Mouse (Mus musculus) layer of hippocampus, adult 8-10 months (tissue): ENCODE results near the gene Zfp518a. TPM values are rescaled to one million over a fixed set of nuclear protein-coding genes. Genes with fewer than 3 reads are reported as not detected.
A peak's percentile ranks its signal among the peaks of the same experiment; 100 is the strongest.

ENCODE experiments used
- DNase-seq, 2 experiments: peaks; one replicate each; pipeline ENCODE4 v3.0.0; 2022; ENCODE audit warnings: low spot score in 2 of 2
- total RNA-seq, 4 experiments: library from RNA; stranded (reverse); gene quantifications; 2 replicates each; pipeline ENCODE4 v1.2.4; 2022

Zfp518a gene
- 1 to 10 TPM; 6.3 to 8.7 (median 7.9) TPM for total RNA-seq

DNA sequence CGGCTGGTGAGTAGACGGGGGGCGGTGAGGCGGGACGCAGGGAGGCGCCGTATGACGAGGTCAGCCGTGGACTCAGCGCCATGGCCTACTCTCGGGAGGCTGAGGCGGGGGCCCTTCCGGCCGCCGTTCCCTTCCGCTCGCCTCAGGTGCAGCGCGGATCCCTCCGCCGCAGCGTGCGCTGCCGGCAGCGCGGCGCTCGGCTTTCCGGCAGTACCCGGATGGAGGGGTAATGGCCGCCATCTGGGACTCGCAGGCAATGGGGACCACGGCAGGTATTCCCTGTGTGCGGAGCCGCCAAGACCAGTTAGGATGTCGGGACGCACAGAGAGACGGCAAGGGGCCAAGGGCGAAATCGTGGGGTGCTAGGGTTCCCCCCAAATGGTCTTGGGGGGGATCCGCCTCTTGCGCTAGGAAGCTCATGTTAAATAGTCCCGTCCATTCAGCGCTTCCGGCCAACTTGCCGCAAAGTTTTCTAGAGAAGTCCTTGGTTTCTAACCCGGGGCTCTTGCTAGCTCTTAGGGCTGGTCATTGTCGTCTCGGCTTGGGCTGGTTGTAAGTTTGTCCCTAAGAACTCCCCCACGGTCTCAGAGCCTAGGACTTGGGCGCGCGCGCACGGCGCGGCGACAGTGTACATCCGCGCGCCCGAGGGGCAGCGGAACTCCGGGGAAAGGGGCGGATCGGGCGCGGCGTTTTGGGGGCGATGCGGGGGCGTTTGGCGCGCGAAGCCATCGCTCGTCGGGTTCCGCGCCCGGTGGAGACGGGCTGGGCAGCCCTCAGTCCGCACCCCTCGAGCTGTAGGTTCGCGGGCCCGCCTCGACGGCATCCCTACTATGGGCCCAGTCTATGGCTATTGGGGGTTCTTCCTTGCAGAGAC, at the start of gene Zfp518a:
Gene Zfp518a, plus strand, starts transcription at position 187 of the 874 bp plus-strand sequence.
- DNase-seq = peak; percentile 69 to 80

DNA sequence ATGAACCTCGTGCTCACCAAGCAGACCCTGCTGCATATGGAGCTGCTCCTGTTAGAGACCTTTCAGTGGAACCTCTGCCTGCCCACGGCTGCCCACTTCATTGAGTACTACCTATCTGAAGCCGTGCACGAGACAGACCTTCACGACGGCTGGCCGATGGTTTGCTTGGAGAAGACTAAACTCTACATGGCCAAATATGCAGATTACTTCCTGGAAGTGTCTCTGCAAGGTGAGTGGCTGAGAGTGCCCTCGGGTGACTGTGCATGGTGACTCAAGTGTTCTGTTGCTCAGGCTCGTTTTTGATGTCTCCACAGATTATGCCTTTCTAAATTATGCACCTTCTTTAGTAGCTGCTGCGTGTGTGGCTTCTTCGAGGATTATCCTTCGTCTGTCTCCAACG, 49.8 kb upstream of the Zfp518a start:
- no peak for DNase-seq

DNA sequence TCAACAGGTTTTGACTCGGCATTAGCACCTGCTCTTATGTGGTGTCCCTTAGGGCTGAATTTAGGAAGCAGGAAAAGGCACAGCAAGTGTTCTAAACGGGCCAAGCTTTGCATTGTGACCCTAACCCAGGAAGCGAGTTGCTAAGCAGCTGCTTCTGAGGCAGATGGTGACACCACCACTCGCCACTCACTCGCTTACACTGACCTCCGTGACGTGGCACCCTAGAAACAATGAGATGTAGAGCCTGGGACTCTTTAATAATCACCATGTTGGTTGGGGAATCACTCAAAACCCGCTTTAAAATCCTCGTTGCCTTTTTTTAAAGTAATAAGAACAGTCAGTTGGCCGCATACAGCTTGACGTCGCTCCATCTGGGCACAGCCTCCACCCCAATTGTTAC, 45.1 kb upstream of the Zfp518a start:
- no peak for DNase-seq

DNA sequence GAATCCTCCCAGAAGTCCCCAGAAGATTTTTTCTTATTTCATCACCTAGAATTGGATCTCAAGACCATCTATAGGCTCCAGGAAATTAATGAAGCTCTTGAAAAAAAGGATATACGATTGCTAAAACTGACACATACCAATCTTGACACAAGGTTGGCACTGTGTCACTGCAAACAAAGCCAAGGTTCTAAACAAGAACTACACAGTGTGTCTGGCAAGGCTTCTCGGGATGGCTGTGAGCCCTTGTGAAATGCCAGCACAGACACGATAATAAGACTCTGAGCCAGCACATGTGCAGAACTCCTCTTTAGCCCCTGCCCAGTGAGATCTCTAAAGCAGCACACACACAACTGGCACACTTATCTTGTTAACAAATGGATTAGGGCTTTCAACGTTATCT, 35.0 kb upstream of the Zfp518a start:
- no peak for DNase-seq

DNA sequence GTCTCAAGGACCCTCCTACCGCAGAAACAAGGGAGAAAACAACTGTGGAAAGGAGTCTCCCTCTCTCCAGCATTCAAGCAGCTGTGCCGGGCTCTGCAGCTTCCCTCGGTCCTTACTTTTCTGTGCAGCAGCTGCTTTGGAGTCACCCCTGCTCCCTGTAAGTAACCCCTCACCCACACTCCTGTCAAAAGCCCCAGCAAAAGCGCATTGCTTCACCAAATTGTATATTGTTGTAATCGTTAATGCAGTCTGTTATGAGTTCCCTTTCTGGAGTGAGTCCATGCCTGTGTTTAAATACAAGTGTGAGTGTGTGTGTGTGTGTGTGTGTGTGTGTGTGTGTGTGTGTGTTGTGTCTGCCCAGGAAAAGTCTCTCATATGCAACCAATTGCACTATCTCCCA, 26.2 kb upstream of the Zfp518a start:
- no peak for DNase-seq

DNA sequence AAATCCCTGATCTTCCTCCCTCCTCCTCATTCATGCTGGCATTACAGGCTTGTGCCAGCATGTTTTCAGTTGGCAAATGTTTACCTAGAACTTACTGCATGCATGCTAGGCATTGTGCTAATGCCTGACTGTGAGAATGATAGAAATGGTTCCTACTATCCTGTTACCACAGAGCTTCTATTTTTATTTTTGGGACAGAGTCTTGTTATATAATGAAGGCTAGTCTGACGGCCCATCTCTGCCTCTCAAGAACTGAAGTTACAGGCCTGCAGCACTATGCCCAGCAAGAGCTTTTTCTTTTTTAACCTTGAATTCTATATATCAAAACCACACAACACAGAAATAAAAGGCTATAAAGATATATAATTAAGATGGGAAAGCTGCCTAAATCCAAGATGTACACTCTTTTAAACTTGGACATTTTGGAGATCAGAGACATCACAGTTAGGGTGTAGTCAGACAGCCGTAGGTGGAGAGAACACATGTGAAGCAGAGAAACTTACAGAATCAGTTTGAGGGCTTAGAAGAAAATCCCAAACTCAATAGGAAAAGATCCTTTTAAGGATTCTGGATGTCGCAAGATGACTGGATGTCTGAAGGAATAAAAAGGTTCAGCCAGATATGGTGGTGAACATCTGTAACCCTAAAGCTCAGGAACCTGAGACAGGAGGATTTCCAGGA, 24.9 kb upstream of the Zfp518a start:
- DNase-seq = no peak

DNA sequence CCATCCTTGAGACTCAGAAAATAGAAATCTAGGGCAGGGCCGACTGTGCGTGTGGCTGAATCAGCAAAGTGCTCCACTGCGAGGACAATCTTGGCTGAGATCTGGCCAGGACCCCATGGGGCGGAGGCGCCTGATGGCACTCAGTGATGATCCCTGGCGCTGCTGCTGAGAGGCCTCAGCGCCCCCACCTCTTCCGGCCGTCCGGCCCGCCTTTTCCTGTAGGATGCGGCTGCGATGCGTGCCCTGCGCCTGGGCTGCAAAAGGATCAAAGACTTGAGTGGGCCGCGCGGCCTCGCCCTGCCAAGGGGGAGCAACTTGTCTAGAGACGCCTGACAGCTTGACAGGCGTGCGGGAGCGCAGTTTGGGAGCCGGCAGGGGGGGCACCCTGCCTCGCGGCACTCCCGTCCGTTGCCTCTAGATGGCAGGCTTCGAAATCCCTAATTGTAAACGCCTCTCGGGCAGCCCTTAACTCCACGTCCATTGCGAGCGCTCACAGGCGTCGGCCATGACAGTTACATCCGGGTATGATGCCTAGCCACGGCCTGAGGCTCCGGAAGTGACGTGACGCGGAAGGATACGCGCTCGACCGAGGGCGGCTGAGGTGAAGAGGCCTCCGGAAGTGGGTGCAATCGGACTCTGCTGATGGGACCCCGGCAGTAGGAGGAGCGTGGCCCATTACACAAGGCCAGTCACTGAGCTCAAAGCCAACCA, 21.4 kb upstream of the Zfp518a start:
- DNase-seq = peak; percentile 87 to 89

DNA sequence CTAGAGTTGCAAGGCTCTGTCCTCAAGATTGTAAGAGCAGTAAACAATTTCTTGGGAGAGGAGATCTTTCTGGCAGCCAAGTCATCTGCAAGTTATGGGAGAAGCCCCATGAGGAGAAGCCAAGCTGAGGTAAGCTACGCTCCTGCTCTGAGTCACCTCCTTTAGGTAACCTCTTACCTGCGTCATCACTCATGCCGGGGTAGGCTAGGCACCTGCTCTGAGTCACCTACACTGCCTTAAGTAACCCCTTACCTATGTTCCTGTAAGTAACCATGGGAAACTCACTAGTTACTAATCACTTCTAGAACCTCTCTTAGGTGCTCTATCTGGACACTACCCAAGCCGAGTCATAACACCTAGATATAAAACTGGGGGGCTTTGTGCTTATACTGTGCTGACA, 12.8 kb upstream of the Zfp518a start:
- no peak for DNase-seq

DNA sequence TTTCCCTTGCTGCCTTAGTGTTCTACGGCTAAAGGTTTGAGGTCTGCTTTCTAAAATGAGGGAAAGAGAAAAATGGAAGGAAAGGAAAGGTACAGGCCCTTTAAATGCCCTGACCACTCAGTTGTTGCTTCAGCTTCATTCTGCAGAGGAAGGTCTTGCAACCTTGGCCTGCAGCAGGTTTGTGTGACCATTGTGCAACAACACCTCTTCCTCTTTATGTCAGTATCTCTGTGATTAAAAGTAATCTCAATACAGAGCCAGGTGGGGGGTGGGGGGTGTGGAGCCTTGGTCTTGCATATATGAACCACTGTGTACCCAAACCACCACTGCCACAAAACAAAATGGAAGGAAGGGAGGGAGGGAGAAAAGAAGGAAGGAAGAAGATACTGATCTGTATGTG, 5.6 kb upstream of the Zfp518a start:
- no peak for DNase-seq

DNA sequence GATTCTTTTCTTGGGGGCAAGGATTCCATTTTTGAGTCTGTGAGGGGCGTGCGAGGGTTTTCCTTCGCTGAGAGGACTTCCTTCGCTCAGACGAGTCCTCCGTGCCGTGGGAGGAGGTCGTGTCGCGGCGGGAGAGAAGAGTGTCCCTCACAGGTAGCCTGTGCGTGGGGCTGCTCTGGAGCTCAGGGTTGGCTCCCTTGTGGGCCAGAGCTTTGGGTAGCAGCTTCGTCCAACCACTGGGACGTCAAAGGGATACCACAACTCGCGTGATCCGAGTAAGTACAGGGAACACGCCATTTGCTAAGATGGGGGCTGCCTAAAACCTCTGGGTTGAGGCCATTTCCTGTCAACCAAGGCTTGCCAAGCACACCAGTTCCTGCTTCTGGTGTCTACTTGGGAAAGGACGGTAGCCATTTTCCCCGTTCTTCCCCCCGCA, 416 bp upstream of the Zfp518a start:
- no peak for DNase-seq

DNA sequence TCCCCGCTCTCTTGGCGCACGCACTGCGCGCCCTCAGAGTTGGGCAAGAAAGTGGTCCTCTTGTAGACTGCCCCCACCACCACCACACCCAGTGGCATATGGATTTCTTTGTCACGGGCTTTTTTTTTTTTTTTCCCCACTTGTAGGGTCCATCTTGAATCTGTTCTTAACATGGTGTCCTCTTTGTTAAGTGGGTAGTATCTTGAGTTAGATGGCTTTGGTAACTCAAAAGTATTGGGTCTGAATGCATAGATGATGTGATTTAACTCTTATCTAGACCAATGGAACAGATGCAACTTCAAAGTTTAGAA, 843 bp downstream of the Zfp518a start:
- DNase-seq = no peak

DNA sequence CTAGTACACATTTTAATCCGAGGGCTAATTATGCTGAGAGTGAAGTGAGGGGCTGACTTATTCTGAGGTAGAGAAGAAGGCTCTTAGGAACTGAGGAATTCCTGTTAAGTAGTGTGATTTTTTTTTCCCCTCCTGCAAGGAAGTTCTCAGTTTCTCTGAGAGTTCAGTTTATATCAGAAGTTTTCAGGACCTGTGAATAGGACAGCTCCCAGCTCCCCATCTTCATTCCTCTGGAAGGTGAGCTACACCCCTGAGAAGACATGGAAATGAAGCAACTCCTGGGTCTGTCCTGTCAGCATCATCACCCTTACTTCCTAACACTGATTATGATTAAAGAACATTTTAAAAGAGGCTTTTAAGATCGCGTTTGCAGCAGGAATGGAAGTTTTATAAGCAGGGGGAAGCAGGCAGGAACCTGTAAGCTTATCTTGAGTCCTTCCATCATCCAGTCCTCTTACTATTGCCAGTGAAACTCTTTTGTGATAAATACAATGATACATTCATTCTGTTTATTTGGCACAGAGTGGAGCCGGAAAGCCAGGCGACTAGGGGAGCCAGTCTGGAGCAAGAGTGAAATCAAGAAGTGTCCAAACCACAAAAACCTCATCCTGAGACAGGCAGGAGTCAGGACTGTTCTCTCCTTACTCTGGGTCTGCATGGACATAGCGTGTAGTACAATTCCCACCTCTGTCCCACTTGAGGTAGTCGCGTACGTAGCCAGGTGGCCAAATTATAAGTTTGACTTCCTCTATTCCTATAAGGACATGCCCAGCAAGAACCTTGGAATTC, 37.3 kb downstream of the Zfp518a start:
- DNase-seq = no peak

DNA sequence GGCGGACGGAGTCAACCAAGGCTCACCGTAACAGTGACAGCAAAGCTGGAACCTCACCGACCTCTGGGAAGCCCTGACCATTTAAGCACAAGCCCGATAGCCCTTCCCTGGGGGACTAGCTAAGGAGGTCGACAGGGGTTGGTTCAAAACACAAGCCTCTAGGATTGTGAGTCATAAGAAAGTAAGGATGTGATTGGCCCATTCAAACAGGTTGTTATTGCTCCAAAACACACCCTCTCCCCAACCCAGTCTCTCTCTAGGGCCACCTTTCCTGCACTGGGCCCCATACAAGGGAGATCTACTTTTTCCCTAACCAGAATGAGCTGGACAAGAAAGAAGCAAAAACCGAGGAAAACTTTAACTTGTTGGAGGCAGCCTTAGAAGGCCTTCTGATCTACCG, 40.9 kb downstream of the Zfp518a start:
- DNase-seq = no peak

DNA sequence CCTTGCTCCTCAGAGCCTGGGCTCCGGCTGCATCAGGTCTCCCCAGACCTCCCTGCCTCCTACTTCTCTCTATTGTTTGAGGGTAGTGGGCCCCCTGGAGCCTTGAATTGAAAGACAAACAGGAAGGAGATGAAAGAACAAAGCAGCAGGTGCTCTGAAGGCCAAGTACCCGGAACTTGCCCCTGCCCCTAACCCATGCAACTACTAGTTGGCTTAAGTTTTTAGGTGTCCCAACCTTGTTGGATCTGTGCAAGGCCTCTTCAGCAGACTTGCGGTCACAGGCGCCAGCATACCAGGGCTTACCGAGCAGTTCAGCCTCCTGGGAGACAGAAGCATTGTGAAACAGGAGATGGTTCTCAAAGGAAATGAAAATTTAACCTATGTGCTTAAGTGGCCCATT, 41.5 kb downstream of the Zfp518a start:
- no peak for DNase-seq

DNA sequence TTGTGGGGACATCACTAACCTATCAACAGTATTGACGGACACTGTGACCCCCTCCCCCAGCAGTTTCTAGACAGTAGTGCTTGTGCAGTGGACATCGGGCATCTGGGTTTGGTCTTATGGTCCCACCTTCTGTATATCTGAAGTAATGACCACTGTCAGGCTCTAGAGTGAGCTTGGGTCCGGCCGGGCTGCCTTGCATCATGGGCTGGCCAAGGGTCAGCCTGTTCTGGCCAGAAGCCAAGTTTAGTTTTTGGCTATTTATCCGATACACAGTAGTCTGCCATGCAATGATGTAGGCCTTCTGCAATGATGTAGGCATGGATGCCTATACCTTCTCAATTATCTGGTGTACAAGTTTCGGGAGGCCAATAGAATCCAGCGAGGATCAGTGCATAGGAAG, 49.0 kb downstream of the Zfp518a start:
- DNase-seq = no peak

DNA sequence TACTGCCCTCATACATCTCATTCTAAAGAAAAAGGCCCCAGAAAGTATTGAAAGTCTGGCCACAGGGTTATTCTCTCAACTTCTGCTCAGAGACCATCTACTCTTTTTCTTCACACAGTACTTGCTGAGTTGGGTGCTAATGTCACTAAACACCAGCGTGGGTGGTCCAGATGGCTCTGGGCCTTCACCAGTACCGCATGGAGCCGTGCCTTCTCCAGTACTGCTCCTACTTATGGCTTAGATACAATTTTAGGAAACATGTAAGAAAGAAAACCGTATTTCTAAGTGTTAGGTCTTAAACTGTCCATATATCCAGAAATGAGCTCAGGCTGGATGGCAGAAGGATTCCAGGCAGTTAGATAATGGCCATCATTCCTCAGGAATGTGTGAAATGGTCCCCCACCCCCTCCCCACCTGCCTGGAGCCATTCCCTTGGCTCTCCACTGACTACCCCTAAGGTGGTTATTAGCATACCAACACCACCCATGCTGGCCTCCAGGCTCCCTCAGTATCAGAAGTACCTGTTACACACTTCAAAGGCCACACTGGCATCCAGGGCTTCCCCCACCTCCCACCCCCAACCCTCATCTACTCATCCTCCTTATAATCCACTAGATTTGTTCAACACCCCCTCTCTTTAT, 52.6 kb downstream of the Zfp518a start:
- DNase-seq = no peak

DNA sequence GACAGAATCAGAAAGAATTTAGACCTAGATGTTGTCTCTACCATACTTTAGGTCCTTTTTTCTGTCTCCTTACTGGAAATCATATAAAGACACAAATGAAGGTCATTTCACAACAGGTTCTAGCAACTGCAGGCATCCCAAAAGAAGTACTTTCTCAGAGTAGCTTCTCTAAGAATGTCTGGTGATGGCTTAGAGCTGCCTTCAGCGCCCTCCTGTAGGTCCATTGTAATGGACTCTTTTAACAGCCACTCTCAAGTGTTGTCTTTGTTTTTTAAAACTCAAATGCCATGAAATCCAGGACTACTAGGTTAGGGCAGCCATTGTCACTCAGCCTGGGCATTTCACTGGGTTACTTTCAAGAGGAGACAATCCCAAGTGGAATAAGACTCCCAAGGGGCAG, 64.5 kb downstream of the Zfp518a start:
- DNase-seq = no peak

DNA sequence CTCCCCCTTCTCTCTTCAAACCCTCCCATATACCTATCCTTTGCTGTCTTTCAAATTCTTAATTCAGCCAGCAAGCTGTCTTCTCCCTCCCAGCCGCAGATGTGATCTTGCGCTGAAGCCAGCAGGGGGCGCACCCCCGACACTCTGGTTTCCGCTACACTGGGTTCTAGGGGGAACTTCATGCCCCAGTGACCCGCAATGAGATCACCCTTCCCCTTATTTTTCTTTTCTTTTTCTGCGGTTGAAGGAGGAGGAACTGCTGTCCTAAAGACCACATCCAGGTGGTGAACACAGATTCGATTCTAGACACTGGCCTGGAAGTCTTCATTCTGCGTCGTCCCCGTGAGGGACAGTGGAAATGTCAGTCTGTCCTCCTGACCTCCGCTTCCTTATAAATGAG, 68.5 kb downstream of the Zfp518a start:
- peak in 1 of 2 experiments; percentile 22 for DNase-seq

DNA sequence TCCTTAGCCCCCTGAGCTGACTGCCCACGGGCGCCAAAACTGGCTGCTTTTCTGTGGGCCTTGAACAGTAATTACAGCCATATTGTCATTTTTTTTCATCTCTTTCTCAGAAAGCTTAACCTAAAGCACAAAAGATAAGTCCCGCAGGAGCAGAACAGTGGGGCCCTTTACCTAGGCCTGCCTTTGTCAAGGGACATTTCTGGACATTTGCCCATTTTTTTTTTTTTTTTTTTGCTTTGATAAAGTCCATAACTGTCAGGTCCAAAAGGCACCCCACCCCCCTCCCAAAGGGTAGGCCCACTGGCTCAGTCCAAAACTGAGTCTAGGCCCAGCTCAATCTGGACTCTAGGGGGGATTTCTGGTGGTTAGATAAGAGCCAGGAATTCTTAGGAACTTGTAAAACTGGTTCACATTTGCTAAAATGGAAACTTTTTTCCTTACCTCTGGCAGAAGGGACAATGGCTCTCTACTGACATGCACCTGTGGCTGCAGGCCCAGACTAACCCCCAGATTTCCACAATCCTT, 69.9 kb downstream of the Zfp518a start:
- DNase-seq = no peak

DNA sequence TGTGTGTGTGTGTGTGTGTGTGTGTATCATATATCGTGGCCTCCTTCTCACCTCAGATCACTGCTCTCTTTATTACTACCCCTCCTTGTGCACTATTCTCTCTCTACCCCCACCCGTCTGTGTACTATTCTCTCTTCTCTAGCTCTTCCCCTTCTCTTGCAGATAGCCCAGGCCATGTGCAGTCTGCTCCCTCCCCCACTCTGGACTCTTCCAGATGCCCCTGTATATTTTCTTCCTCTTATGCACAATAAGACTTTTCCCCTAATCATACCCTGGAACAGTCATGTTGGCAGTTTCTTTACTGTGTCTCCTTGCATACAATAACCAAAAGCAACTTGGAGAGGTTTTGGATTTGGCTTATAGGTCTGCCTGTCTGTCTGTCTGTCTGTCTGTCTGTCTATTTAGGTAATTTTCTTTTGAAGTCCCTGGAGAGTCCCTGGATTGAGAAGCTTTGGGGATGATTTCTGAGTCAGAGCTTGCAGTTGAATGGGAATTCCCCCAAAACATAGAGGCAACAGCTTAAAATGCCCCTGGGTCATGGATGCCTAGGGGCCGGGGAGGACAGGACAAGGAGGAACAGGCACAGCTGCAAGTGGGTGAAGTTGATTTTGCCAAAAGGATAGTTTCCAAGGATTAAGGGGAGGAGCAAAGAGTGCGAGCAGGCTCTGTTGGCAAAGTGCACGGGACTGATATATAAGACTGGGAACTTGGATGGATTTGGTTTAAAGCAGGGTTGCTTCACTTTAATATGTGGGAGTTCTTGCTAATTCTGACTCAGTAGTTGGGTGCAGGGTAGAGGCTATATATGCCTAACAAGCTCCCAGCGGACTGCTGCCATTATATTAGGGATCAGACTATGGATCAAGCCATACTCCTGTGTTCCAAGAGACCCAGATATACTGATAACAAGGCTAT, 70.7 kb downstream of the Zfp518a start:
- DNase-seq = no peak
